Mouse (Mus musculus) bone marrow macrophage, adult 2 months (primary cell): ENCODE measurements around the gene Hnf1b.

Experiments
- CTCF ChIP-seq: IDR thresholded peaks from 2 replicates; pipeline ENCODE4 v1.5.1; 2012; ENCODE audit warnings: low read depth, mild to moderate bottlenecking, low read length, moderate library complexity
- POLR2A ChIP-seq: IDR thresholded peaks from 2 replicates; pipeline ENCODE4 v1.6.1; 2012; ENCODE audit warnings: mild to moderate bottlenecking, low read depth, low read length, borderline replicate concordance

GRCm38 (mm10) chr11:83893325-83893724 lies 43.5 kb downstream of the Hnf1b start:
- no peak for TF ChIP-seq CTCF
- TF ChIP-seq POLR2A: no peak
